Mouse (Mus musculus) spleen, adult 2 months (tissue): Measurements from ENCODE around the gene F11r. TPM values are rescaled to one million over a fixed set of nuclear protein-coding genes. Genes with fewer than 3 reads are reported as not detected.

Experiments used
- DNase-seq, 2 experiments: peaks; one replicate each; pipeline versions ENCODE4 v3.0.0 to v3.0.0-alpha.2; 2012 to 2021; ENCODE audit warnings: low spot score in 2 of 2, low read depth in 1 of 2
- H3K27ac ChIP-seq: fragments of 200-500 bp; 2 replicates; pipeline ENCODE4 v1.5.1; 2012; ENCODE audit warnings: low read length, inconsistent platforms; ENCODE audit not compliant: insufficient read depth
- H3K27me3 ChIP-seq: fragments of 200-500 bp; 2 replicates; pipeline ENCODE4 v1.6.1; 2012; ENCODE audit warnings: mild to moderate bottlenecking, moderate library complexity, low read length, inconsistent platforms; ENCODE audit not compliant: control insufficient read depth, insufficient read depth
- H3K36me3 ChIP-seq: fragments of 200-500 bp; 2 replicates; pipeline ENCODE4 v1.6.1; 2012; ENCODE audit warnings: mild to moderate bottlenecking, low read length, inconsistent platforms; ENCODE audit not compliant: control insufficient read depth, insufficient read depth
- H3K4me1 ChIP-seq: fragments of 200-500 bp; 2 replicates; pipeline ENCODE4 v1.6.1; 2011; ENCODE audit warnings: inconsistent platforms; ENCODE audit not compliant: control insufficient read depth, insufficient read depth, insufficient read length
- H3K4me3 ChIP-seq: fragments of 200-500 bp; 2 replicates; pipeline ENCODE4 v1.5.1; 2011; ENCODE audit warnings: mild to moderate bottlenecking, inconsistent platforms; ENCODE audit not compliant: insufficient read depth, insufficient read length; ENCODE audit errors: extremely low read depth
- CTCF ChIP-seq: fragments of 200-500 bp; IDR thresholded peaks from 2 replicates; pipeline ENCODE4 v1.5.1; 2011; ENCODE audit warnings: mild to moderate bottlenecking, inconsistent platforms; ENCODE audit not compliant: insufficient read depth, insufficient read length, insufficient replicate concordance; ENCODE audit errors: extremely low read depth
- POLR2A ChIP-seq: fragments of 200-500 bp; IDR thresholded peaks from 2 replicates; pipeline ENCODE4 v1.6.1; 2011; ENCODE audit warnings: low read depth, low read length, inconsistent platforms
- WGBS: fragments of 180-500 bp; shearing (Covaris S2); methylation state at CpG from one replicate; pipeline ENCODE4 v1.1.7; 2018; 5-methylcytosine and 5-hydroxymethylcytosine counted together
- polyA plus RNA-seq: library from polyadenylated mRNA; depleted of rRNA; stranded (reverse); fragments of >200 nt; gene quantifications from 2 replicates; pipeline ENCODE4 v1.2.3, GENCODE M21; 2012

Gene F11r
- polyA plus RNA-seq, 1 experiment = 9.6 TPM

- TF ChIP-seq CTCF = no peak
- no peak for TF ChIP-seq POLR2A
- 72% methylated on average over 1 of the region's 1 CpGs for WGBS
- peaks cover 12% of the 10 kb centered on the region; the same call in 1 of the 2 replicates for H3K4me1 ChIP-seq
- no peaks in the 10 kb centered on the region for H3K27me3 ChIP-seq
- peaks cover 27% of the 10 kb centered on the region for H3K36me3 ChIP-seq
- no peak overlapping the region for H3K4me3 ChIP-seq
- DNase-seq = peak in 1 of 2 experiments; percentile 69
- H3K27ac ChIP-seq = no peak overlapping the region
These were observed 27.1 kb upstream of the F11r start for GRCm38 (mm10) chr1:171410231-171410630.

DNA sequence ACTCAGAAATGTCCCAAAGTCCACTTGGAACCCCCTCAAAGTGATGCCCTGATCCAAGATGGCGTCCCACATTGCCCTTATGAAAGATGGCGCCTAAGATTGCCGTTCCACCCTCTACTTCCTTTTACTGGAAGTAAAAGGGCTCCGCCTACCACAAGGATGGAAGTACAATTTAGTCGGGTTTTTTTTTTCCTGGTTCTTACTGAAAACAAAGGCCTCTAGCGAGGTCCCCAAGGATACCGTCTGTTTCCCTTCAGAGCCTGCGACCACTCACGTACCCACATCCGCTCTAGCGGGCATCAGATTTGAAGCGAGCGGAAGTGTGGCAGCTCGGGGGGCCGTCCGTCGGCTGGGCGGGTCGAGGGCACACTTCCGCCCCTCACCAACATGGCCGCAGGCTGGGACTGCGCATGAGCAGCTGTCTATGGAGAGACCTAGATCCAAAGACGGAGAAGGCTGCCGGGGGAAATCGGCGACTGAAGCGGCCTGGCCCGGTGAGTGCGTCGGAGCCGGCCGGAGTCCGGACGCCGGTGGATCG is 26.3 kb upstream of the F11r start, which contains the start of gene Usf1:
Gene Usf1, plus strand, starts transcription at position 367 of the 538 bp plus-strand sequence.
- Histone ChIP-seq H3K27ac (peak within 1 kb of the TSS; percentile 97), H3K4me3 (peak within 1 kb of the TSS; percentile 100), H3K4me1 (peaks cover 12% of the 10 kb centered on the region; the same call in 1 of the 2 replicates), H3K36me3 (peaks cover 30% of the 10 kb centered on the region), H3K27me3 (no peaks in the 10 kb centered on the region)
- peak; percentile 92 to 94 for DNase-seq
- WGBS = under 1% methylated on average over 36 of the region's 36 CpGs
- TF ChIP-seq CTCF (no peak), POLR2A (peak; percentile 66)

DNA sequence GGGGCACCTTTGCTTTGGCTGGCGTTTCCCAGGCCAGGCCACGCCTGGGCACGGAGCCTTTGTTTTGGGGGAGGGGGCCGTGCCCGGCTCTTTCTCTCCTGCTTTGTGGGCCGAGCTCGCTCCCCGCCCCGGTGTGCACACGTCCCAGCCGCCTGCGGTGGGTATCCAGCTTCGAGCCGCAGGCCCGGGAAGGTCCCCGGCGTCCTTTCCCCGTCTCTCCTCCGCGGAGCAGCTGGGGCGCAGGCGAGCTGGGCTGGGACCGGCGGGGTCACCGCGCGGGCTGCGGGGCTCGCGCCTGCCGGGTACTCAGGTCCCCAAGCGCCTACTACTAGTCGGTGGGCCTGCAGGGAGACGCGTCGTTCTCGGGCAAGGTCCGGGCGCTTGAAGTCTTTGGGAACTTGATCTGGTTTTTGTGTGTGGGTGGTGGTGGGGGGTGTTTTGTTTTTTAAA is 25.8 kb upstream of the F11r start:
- under 1% methylated on average over 39 of the region's 39 CpGs for WGBS
- Histone ChIP-seq H3K4me3 (peak overlapping the region; percentile 100), H3K27ac (peak overlapping the region; percentile 97), H3K27me3 (no peaks in the 10 kb centered on the region), H3K4me1 (peaks cover 12% of the 10 kb centered on the region; the same call in 1 of the 2 replicates), H3K36me3 (peaks cover 31% of the 10 kb centered on the region)
- TF ChIP-seq POLR2A (no peak), CTCF (no peak)
- DNase-seq = no peak

DNA sequence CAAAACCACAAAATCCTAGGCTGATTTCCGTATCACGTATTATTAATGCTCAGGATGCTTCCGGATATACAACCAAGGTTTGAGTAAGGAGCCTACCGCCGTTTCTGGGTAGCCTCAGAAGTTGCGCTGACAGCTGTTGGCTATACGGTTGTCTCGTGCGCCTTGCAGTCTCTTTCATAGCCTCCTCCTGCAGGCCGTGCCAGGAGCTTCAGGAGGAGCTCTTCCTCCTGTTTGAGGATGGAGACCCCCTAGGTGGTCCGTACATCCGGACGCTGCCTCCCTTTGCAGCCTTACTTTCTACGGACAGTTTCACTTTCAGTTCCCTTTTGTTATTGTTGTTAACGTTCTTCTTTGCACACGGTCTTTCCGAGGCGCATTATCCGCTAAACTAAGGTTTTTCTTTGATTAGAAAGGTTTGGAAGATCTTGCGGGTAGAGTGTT is 25.3 kb upstream of the F11r start:
- DNase-seq = peak in 1 of 2 experiments; percentile 48
- Histone ChIP-seq H3K27me3 (no peaks in the 10 kb centered on the region), H3K4me1 (peaks cover 12% of the 10 kb centered on the region; the same call in 1 of the 2 replicates)

GRCm38 (mm10) chr1:171412446-171412845 is 24.9 kb upstream of the F11r start:
- Histone ChIP-seq H3K27ac (peak overlapping the region; percentile 77; the same call in 1 of the 2 replicates), H3K4me1 (peaks cover 12% of the 10 kb centered on the region; the same call in 1 of the 2 replicates), H3K27me3 (no peaks in the 10 kb centered on the region), H3K36me3 (peaks cover 35% of the 10 kb centered on the region), H3K4me3 (peak overlapping the region; percentile 100)
- WGBS = 49% methylated on average over 3 of the region's 3 CpGs
- TF ChIP-seq POLR2A = no peak
- no peak for TF ChIP-seq CTCF
- DNase-seq = no peak

More for the DNA sequence above, 25.3 kb upstream of the F11r start:
- Histone ChIP-seq H3K36me3 (peaks cover 35% of the 10 kb centered on the region), H3K27ac (peak overlapping the region; percentile 97), H3K4me3 (peak overlapping the region; percentile 100)
- under 1% methylated on average over 20 of the region's 20 CpGs for WGBS
- TF ChIP-seq POLR2A (peak; percentile 21; the same call in 1 of the 2 replicates), CTCF (no peak)

DNA sequence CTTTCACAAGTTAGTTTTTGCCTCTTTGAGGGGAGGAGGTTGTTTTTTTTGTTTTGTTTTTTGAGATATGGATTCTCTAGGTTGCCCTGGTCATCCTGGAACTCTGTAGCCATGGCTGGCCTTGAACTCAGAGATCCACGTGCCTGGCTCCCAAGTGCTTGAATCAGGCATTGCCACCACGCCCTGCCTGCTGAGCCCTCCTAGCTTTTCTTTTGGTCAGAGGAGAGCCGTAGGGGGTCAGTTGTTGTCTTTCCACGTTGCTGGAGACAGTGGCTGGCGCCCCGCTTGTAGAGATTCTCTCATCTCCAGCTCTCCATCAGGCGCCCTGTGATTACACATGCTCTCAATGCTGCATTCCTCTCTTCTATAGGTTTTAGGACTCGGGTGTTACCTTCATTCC is 23.7 kb upstream of the F11r start:
- WGBS = 87% methylated on average over 8 of the region's 8 CpGs

DNA sequence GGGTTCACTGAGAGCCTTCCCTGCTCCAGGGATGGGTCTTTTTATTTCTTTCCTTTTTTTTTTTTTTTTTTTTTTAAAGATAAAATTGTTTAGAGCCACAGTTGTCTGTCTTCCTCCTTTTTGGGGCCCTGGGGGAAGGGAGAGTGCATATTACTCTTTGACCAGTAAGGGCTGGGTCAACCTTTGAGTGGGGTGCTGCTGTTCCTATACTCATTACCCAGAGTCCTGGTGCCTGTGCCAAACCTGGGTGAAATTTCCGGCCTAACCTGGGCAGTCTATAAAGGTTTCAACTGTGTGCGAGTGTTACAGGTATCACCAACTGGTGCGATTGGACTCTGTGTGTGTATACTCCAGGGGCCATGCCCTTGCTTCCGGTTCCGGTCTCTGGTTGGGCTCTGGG is 18.7 kb upstream of the F11r start, which contains the start of gene Tstd1:
Gene Tstd1, plus strand, starts transcription at position 213 of the 400 bp plus-strand sequence.
- H3K4me1 ChIP-seq = peaks cover 4% of the 10 kb centered on the region; the same call in 1 of the 2 replicates
- no peak for DNase-seq
- no peaks in the 10 kb centered on the region for H3K27me3 ChIP-seq
- 94% methylated on average over 5 of the region's 5 CpGs for WGBS
- H3K4me3 ChIP-seq = no peak within 1 kb of the TSS
- TF ChIP-seq POLR2A = no peak
- TF ChIP-seq CTCF = no peak
- H3K27ac ChIP-seq = no peak within 1 kb of the TSS
- peaks cover 49% of the 10 kb centered on the region for H3K36me3 ChIP-seq

More for the DNA sequence above, 23.7 kb upstream of the F11r start:
- no peak for DNase-seq
- Histone ChIP-seq H3K4me1 (peaks cover 12% of the 10 kb centered on the region; the same call in 1 of the 2 replicates), H3K4me3 (no peak overlapping the region), H3K27ac (no peak overlapping the region), H3K27me3 (no peaks in the 10 kb centered on the region), H3K36me3 (peaks cover 36% of the 10 kb centered on the region)
- TF ChIP-seq POLR2A = no peak
- TF ChIP-seq CTCF = no peak
